Mouse (Mus musculus) brain, embryonic 14.5 days (tissue): ENCODE data around the gene Csnk2a2. TPM values are rescaled to one million over a fixed set of nuclear protein-coding genes. Genes with fewer than 3 reads are reported as not detected.
A peak's percentile ranks its signal among the peaks of the same experiment; 100 is the strongest.

Experiments used
- DNase-seq: peaks from one replicate; pipeline ENCODE4 v3.0.0-alpha.2; 2011; ENCODE audit warnings: low read depth
- CTCF ChIP-seq: fragments of 200-500 bp; IDR thresholded peaks from 2 replicates; pipeline ENCODE4 v1.5.1; 2012; ENCODE audit warnings: inconsistent platforms, mild to moderate bottlenecking, moderate library complexity, borderline replicate concordance; ENCODE audit not compliant: insufficient read depth, insufficient read length; ENCODE audit errors: extremely low read depth
- POLR2A ChIP-seq: fragments of 200-500 bp; IDR thresholded peaks from 2 replicates; pipeline ENCODE4 v1.6.1; 2012; ENCODE audit warnings: mild to moderate bottlenecking, inconsistent platforms, borderline replicate concordance; ENCODE audit not compliant: poor library complexity, insufficient read depth, insufficient read length, severe bottlenecking; ENCODE audit errors: extremely low read depth
- polyA plus RNA-seq: library from polyadenylated mRNA; depleted of rRNA; stranded (reverse); fragments of >200 nt; gene quantifications from 2 replicates; pipeline ENCODE4 v1.2.3, GENCODE M21; 2012

Gene Csnk2a2
- polyA plus RNA-seq, 1 experiment: 51.8 TPM

GRCm38 (mm10) chr8:95470008-95470407, 19.8 kb downstream of the Csnk2a2 start:
- TF ChIP-seq POLR2A: no peak
- TF ChIP-seq CTCF: no peak
- no peak for DNase-seq

- DNase-seq: no peak
- TF ChIP-seq CTCF (no peak), POLR2A (no peak)
Measured at GRCm38 (mm10) chr8:95468995-95469394, 20.8 kb downstream of the Csnk2a2 start.

DNA sequence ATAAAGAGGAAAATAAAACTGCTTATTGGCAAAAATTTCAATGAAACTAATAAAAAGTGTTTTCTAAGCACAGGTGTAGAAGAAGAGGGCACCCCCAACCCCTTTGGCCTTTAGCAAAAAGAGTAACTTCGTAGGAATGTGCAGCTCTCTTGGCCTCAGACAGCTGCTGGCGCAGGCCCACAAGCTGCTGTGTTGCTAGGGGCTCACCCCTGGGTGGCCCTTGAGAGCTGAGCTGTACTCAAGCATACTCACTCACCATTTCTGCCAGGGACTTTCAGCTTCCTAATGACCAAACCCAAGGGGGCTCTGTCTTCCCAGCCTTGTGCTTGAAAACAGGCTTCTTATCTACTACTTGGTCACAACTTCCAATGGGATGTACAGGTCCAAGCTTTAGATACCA, 23.3 kb downstream of the Csnk2a2 start:
- TF ChIP-seq POLR2A (no peak), CTCF (no peak)
- DNase-seq: no peak

- peak; percentile 72 for DNase-seq
- TF ChIP-seq CTCF (peak; percentile 51; the same call in 1 of the 2 replicates), POLR2A (no peak)
Measured at GRCm38 (mm10) chr8:95452518-95452917, 37.3 kb downstream of the Csnk2a2 start.

DNA sequence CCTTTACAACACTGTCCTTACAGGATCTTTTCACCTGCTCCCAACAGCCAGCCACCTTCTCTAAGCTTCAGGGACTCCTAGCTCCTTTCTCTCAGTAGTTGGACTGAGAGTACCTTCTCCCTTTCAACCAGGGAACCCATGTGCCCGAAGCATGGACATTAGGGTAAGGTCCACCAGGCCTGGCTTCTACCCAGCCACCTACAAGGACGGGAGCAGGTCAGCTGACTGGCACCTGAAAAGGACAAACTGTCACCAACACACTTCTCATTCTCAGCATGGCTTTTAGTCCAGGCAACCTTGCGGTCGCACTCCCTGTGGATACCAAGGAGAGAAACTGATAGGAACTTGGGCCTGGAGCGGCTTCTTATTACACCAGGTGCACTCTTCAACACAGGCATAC, 39.6 kb downstream of the Csnk2a2 start:
- TF ChIP-seq CTCF (no peak), POLR2A (no peak)
- DNase-seq: no peak

DNA sequence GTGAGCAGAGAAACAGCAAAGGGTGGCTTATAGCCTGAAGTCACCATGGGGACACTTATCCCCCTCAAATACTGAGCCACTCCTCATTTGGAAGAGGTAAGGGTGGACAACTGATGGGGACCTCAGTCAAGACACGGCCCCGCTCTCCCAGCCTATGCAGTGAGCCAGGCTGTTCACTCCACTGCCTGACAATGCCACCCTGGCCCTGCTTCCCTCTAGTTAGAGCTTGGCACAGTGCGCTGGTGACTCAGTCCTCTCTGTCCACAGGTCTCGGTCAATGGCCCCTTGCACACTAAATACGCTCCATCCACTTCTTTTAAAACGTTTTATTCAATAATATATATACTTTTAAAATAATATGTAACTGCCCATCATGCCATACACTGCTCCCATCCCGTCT, 42.2 kb downstream of the Csnk2a2 start:
- no peak for DNase-seq
- TF ChIP-seq CTCF (no peak), POLR2A (no peak)

GRCm38 (mm10) chr8:95445042-95445441, 44.8 kb downstream of the Csnk2a2 start:
- DNase-seq: no peak
- TF ChIP-seq POLR2A (no peak), CTCF (no peak)

GRCm38 (mm10) chr8:95441491-95442039, 48.3 kb downstream of the Csnk2a2 start:
- no peak for TF ChIP-seq POLR2A
- no peak for TF ChIP-seq CTCF
- DNase-seq: no peak

DNA sequence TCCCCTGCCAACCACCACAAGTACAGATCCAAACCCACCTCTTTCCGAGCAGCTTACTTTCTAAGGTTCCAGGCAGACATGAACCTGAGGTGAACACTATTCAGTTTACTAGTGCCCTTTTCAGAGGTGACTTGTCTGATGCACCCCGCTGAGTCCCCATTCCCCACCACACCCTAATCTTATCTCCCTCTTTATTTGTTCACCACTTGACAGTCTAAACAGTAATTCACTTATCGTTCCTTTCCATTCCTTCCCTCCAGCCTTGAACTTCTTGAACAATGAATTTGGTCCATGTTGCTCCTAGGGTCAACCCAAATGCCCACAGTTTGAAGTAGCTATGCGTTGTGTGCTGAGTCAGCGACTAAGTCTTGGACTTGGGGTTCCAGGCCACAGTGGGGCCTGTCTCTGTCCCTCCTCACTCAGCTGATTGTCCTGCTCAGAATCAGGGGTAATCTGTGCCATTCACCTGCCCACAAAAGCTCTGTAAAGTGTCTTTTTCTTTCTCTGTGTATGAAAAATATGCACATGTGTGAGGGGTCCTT, 49.6 kb downstream of the Csnk2a2 start:
- TF ChIP-seq CTCF (no peak), POLR2A (no peak)
- no peak for DNase-seq

GRCm38 (mm10) chr8:95439421-95439820, 50.4 kb downstream of the Csnk2a2 start:
- DNase-seq: no peak
- TF ChIP-seq POLR2A (no peak), CTCF (no peak)

GRCm38 (mm10) chr8:95437341-95437992, 52.4 kb downstream of the Csnk2a2 start:
- no peak for TF ChIP-seq CTCF
- TF ChIP-seq POLR2A: no peak

GRCm38 (mm10) chr8:95435930-95436329, 53.9 kb downstream of the Csnk2a2 start:
- TF ChIP-seq POLR2A (no peak), CTCF (no peak)
- no peak for DNase-seq

More at GRCm38 (mm10) chr8:95437341-95437992, 52.4 kb downstream of the Csnk2a2 start:
- DNase-seq: peak; percentile 73
